Mouse (Mus musculus): ENCODE results near the gene Rassf1. TPM values are rescaled to one million over a fixed set of nuclear protein-coding genes. Genes with fewer than 3 reads are reported as not detected.

Rassf1 gene
- polyA plus RNA-seq, 1 experiment from 2014 or later, result 52.5 TPM

GRCm38 (mm10) chr9:107544729-107545128 lies 6.6 kb upstream of the Rassf1 start:
- no peaks in the 10 kb centered on the region for H3K27me3 ChIP-seq (replicated peaks; ENCODE audit: control insufficient read depth, insufficient read depth, low read length)
- no peak overlapping the region for H3K9ac ChIP-seq (ENCODE audit: low read depth, low read length)
- H3K27ac ChIP-seq (ENCODE audit: low read length), result no peak overlapping the region
- peaks cover 7% of the 10 kb centered on the region for H3K36me3 ChIP-seq (ENCODE audit: control insufficient read depth, insufficient read depth, low read length)
- no peak overlapping the region for H3K4me2 ChIP-seq (ENCODE audit: low read depth, low read length)
- no peaks in the 10 kb centered on the region for H3K9me3 ChIP-seq (ENCODE audit: control insufficient read depth, low read length)
- 93% methylated on average over 12 of the region's 12 CpGs for WGBS
- no peak overlapping the region for H3K4me3 ChIP-seq (ENCODE audit: low read length)
- H3K4me1 ChIP-seq (ENCODE audit: control insufficient read depth, insufficient read depth, low read length), result peaks cover 28% of the 10 kb centered on the region
- ATAC-seq, result no peak

- no peaks in the 10 kb centered on the region for H3K9me3 ChIP-seq (ENCODE audit: control insufficient read depth, low read length)
- peaks cover 3% of the 10 kb centered on the region; the same call in 1 of the 2 replicates for H3K36me3 ChIP-seq (ENCODE audit: control insufficient read depth, insufficient read depth, low read length)
- peaks cover 28% of the 10 kb centered on the region for H3K4me1 ChIP-seq (ENCODE audit: control insufficient read depth, insufficient read depth, low read length)
- H3K9ac ChIP-seq (ENCODE audit: low read depth, low read length), result no peak overlapping the region
- H3K27me3 ChIP-seq (replicated peaks; ENCODE audit: control insufficient read depth, insufficient read depth, low read length), result no peaks in the 10 kb centered on the region
- H3K4me2 ChIP-seq (ENCODE audit: low read depth, low read length), result no peak overlapping the region
- no peak overlapping the region for H3K4me3 ChIP-seq (ENCODE audit: low read length)
- H3K27ac ChIP-seq (ENCODE audit: low read length), result no peak overlapping the region
- ATAC-seq, result no peak
- WGBS, result 88% methylated on average over 10 of the region's 10 CpGs
These were observed 6.2 kb upstream of the Rassf1 start for GRCm38 (mm10) chr9:107545199-107545598.

GRCm38 (mm10) chr9:107545602-107546001 lies 5.8 kb upstream of the Rassf1 start:
- Histone ChIP-seq H3K36me3 (ENCODE audit: control insufficient read depth, insufficient read depth, low read length) (peaks cover 3% of the 10 kb centered on the region; the same call in 1 of the 2 replicates), H3K4me2 (ENCODE audit: low read depth, low read length) (no peak overlapping the region), H3K4me3 (ENCODE audit: low read length) (no peak overlapping the region), H3K27ac (ENCODE audit: low read length) (no peak overlapping the region), H3K9ac (ENCODE audit: low read depth, low read length) (no peak overlapping the region), H3K4me1 (ENCODE audit: control insufficient read depth, insufficient read depth, low read length) (peaks cover 30% of the 10 kb centered on the region), H3K27me3 (replicated peaks; ENCODE audit: control insufficient read depth, insufficient read depth, low read length) (no peaks in the 10 kb centered on the region), H3K9me3 (ENCODE audit: control insufficient read depth, low read length) (no peaks in the 10 kb centered on the region)
- no peak for ATAC-seq
- 7% methylated on average over 3 of the region's 3 CpGs for WGBS

- H3K27me3 ChIP-seq (replicated peaks; ENCODE audit: control insufficient read depth, insufficient read depth, low read length), result no peaks in the 10 kb centered on the region
- H3K4me3 ChIP-seq (ENCODE audit: low read length), result peak within 1 kb of the TSS; percentile 6
- 2% methylated on average over 20 of the region's 20 CpGs for WGBS
- no peak within 1 kb of the TSS; the same call in 1 of the 2 replicates for H3K9ac ChIP-seq (ENCODE audit: low read depth, low read length)
- H3K36me3 ChIP-seq (ENCODE audit: control insufficient read depth, insufficient read depth, low read length), result peaks cover 3% of the 10 kb centered on the region; the same call in 1 of the 2 replicates
- H3K4me2 ChIP-seq (ENCODE audit: low read depth, low read length), result peak within 1 kb of the TSS; percentile 50
- H3K9me3 ChIP-seq (ENCODE audit: control insufficient read depth, low read length), result no peaks in the 10 kb centered on the region
- H3K27ac ChIP-seq (ENCODE audit: low read length), result no peak within 1 kb of the TSS
- H3K4me1 ChIP-seq (ENCODE audit: control insufficient read depth, insufficient read depth, low read length), result peaks cover 34% of the 10 kb centered on the region
- ATAC-seq, result peak; percentile 53
These were observed 4.3 kb upstream of the Rassf1 start, which contains the start of gene Zmynd10 for GRCm38 (mm10) chr9:107547026-107547425. Gene Zmynd10 (plus strand): TSS chr9:107547298.

GRCm38 (mm10) chr9:107547957-107548356 lies 3.4 kb upstream of the Rassf1 start:
- Histone ChIP-seq H3K4me1 (ENCODE audit: control insufficient read depth, insufficient read depth, low read length) (peaks cover 32% of the 10 kb centered on the region), H3K9ac (ENCODE audit: low read depth, low read length) (no peak overlapping the region), H3K4me2 (ENCODE audit: low read depth, low read length) (no peak overlapping the region), H3K4me3 (ENCODE audit: low read length) (no peak overlapping the region), H3K36me3 (ENCODE audit: control insufficient read depth, insufficient read depth, low read length) (peaks cover 3% of the 10 kb centered on the region; the same call in 1 of the 2 replicates), H3K9me3 (ENCODE audit: control insufficient read depth, low read length) (no peaks in the 10 kb centered on the region), H3K27me3 (replicated peaks; ENCODE audit: control insufficient read depth, insufficient read depth, low read length) (no peaks in the 10 kb centered on the region), H3K27ac (ENCODE audit: low read length) (no peak overlapping the region)
- no peak for ATAC-seq
- WGBS, result 82% methylated on average over 5 of the region's 5 CpGs

- H3K27me3 ChIP-seq (replicated peaks; ENCODE audit: control insufficient read depth, insufficient read depth, low read length), result no peaks in the 10 kb centered on the region
- ATAC-seq, result no peak
- H3K4me2 ChIP-seq (ENCODE audit: low read depth, low read length), result no peak overlapping the region
- H3K9me3 ChIP-seq (ENCODE audit: control insufficient read depth, low read length), result no peaks in the 10 kb centered on the region
- no peak overlapping the region for H3K27ac ChIP-seq (ENCODE audit: low read length)
- no peak overlapping the region for H3K4me3 ChIP-seq (ENCODE audit: low read length)
- 91% methylated on average over 10 of the region's 10 CpGs for WGBS
- peaks cover 38% of the 10 kb centered on the region for H3K4me1 ChIP-seq (ENCODE audit: control insufficient read depth, insufficient read depth, low read length)
- H3K9ac ChIP-seq (ENCODE audit: low read depth, low read length), result no peak overlapping the region
- H3K36me3 ChIP-seq (ENCODE audit: control insufficient read depth, insufficient read depth, low read length), result peaks cover 3% of the 10 kb centered on the region; the same call in 1 of the 2 replicates
These were observed 2.5 kb upstream of the Rassf1 start for GRCm38 (mm10) chr9:107548820-107549219.

GRCm38 (mm10) chr9:107549297-107550074 lies 1.9 kb upstream of the Rassf1 start:
- peaks cover 41% of the 10 kb centered on the region for H3K4me1 ChIP-seq (ENCODE audit: control insufficient read depth, insufficient read depth, low read length)

GRCm38 (mm10) chr9:107550491-107551116 lies 751 bp upstream of the Rassf1 start:
- ATAC-seq, result no peak

More at GRCm38 (mm10) chr9:107549297-107550074, 1.9 kb upstream of the Rassf1 start:
- no peaks in the 10 kb centered on the region for H3K27me3 ChIP-seq (replicated peaks; ENCODE audit: control insufficient read depth, insufficient read depth, low read length)
- H3K4me2 ChIP-seq (ENCODE audit: low read depth, low read length), result no peak overlapping the region
- H3K9ac ChIP-seq (ENCODE audit: low read depth, low read length), result no peak overlapping the region
- no peak for ATAC-seq
- no peaks in the 10 kb centered on the region for H3K9me3 ChIP-seq (ENCODE audit: control insufficient read depth, low read length)
- no peak overlapping the region for H3K27ac ChIP-seq (ENCODE audit: low read length)
- no peak overlapping the region for H3K4me3 ChIP-seq (ENCODE audit: low read length)
- peaks cover 3% of the 10 kb centered on the region; the same call in 1 of the 2 replicates for H3K36me3 ChIP-seq (ENCODE audit: control insufficient read depth, insufficient read depth, low read length)
- WGBS, result 81% methylated on average over 20 of the region's 20 CpGs

GRCm38 (mm10) chr9:107551890-107552355 lies 568 bp downstream of the Rassf1 start:
- WGBS, result 15% methylated on average over 8 of the region's 8 CpGs
- ATAC-seq, result no peak
- peak overlapping the region; percentile 77 for H3K27ac ChIP-seq (ENCODE audit: low read length)
- H3K27me3 ChIP-seq (replicated peaks; ENCODE audit: control insufficient read depth, insufficient read depth, low read length), result no peaks in the 10 kb centered on the region
- H3K9ac ChIP-seq (ENCODE audit: low read depth, low read length), result peak overlapping the region; percentile 75
- no peaks in the 10 kb centered on the region for H3K36me3 ChIP-seq (ENCODE audit: control insufficient read depth, insufficient read depth, low read length)
- H3K4me3 ChIP-seq (ENCODE audit: low read length), result peak overlapping the region; percentile 62
- H3K9me3 ChIP-seq (ENCODE audit: control insufficient read depth, low read length), result no peaks in the 10 kb centered on the region
- peak overlapping the region; percentile 96 for H3K4me2 ChIP-seq (ENCODE audit: low read depth, low read length)
- peaks cover 52% of the 10 kb centered on the region for H3K4me1 ChIP-seq (ENCODE audit: control insufficient read depth, insufficient read depth, low read length)

More at GRCm38 (mm10) chr9:107550491-107551116, 751 bp upstream of the Rassf1 start:
- WGBS, result 32% methylated on average over 23 of the region's 23 CpGs
- H3K9me3 ChIP-seq (ENCODE audit: control insufficient read depth, low read length), result no peaks in the 10 kb centered on the region
- H3K4me1 ChIP-seq (ENCODE audit: control insufficient read depth, insufficient read depth, low read length), result peaks cover 41% of the 10 kb centered on the region
- H3K27ac ChIP-seq (ENCODE audit: low read length), result peak overlapping the region; percentile 58
- peak overlapping the region; percentile 62 for H3K4me3 ChIP-seq (ENCODE audit: low read length)
- no peaks in the 10 kb centered on the region for H3K27me3 ChIP-seq (replicated peaks; ENCODE audit: control insufficient read depth, insufficient read depth, low read length)
- no peaks in the 10 kb centered on the region for H3K36me3 ChIP-seq (ENCODE audit: control insufficient read depth, insufficient read depth, low read length)
- H3K9ac ChIP-seq (ENCODE audit: low read depth, low read length), result peak overlapping the region; percentile 75
- H3K4me2 ChIP-seq (ENCODE audit: low read depth, low read length), result peak overlapping the region; percentile 96
